Mouse (Mus musculus): ENCODE measurements at regions not wholly inside any gene's neighbourhood (a gene's known extent, or its start where the extent isn't known, plus 50 kb on each side); places are given as distances from the start of the nearest gene placed in this dataset.
"Not testable (repeated sequence)": the region's sequence is repeated elsewhere in the genome, so short reads cannot be mapped to it uniquely, and the experiment has no call there.

- not testable (repeated sequence) for DNase-seq (ENCODE audit: extremely low spot score in 1 of 2, low spot score in 1 of 2)
These were observed 113.5 kb downstream of the Snurf start for GRCm38 (mm10) chr7:59891363-59891762.

GRCm38 (mm10) chr7:59858480-59858879 lies 146.4 kb downstream of the Snurf start:
- DNase-seq (ENCODE audit: extremely low spot score in 1 of 2, low spot score in 1 of 2) = peak; percentile 6
